Mouse (Mus musculus): ENCODE measurements around the gene Tspan32.

Tspan32 gene

DNA sequence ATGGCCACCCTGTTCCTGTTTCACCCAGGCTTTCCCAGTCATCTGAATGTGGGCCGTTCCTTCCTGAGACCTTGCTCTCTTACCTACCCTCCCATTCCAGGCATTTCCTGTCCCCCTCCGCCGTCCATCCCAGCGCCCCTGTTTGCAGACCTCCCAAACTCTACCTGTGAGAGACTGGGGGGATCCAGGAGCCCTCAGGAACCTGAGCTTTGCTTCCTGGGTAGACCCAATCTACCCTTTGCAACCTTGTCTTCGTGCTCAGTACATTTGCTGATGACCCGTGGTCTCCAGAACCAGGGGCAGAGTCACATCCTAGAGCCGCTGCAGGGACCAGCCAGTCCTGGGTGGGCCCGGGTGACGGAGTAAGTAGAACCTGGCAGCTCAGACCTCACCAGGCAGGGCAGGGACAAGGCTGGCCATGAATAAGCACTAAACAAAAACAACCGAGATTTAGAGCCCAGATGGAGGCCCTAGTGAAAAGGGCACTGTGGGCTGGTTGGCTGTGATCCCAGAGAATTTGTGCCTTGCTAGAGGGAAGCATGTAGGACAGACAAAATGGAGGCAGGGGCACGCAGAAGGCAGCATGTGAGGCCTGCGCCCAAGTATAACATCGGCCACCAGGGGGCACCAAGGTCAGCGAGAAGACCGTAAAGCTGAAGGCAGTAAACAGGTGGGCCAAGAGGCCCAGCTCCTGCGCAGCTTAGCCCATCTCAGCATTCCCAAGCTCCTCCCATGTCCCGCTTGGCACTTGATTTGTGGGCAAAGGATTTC is 2.9 kb downstream of the Tspan32 start:
- peak; percentile 89 to 92 for DNase-seq (ENCODE audit: low spot score in 2 of 2)

DNA sequence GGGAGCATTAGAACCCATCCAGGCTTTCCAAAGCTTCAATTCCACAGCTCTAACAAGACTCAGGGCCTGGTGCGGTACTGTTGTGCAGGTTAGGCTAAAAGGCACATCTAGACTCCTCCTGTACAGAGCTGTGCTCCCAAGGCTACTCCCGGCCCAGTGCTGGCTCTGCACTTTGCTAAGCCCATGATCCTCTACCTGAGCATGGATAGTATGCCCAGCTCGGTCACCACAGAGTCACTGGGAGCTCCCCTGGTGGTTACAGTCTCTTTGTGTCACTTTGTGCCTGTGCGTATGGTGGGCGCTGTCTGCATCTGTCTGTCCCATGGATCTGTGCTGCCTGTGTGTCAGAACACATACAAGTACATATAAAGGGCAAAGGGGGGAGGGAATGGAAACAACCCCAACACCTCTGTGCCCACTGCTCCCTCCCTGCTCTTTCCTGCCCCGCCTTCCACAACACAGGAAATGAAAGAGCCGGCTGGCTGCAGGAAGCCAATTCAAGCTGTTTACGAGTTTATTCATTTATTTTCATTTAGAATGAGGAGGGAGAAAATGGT is 3.6 kb downstream of the Tspan32 start:
- peak; percentile 73 to 74 for DNase-seq (ENCODE audit: low spot score in 2 of 2)

DNA sequence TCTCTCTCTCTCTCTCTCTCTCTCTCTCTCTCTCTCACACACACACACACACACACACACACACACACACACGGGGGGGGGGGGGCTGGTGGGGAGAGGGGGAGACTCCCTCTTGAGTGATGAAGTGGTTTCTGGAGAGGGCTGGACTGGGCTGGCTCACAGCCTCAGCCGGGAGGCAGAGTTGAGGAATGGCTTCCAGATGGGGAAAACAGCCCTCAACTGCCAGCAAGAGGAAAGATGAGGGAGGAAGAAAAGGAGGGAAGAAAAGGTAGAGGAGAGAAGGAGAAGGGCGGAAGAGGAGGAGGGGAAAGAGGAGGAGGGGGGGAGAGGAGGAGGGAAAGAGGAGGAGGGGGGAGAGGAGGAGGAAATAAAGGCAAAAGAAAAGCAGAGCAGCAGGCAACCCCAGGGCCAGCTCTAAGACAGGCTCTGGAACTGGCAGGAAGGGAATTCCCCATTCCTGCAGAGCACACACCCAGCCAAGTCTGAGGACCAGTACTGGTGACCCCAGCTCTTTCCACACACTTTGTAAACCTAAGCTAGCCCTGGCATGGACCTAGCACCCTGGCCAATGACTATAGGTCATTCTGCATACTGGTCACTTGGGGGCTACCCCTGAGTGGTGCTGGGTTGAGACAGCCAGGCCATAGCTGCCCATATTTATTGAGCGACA is 4.3 kb downstream of the Tspan32 start:
- DNase-seq (ENCODE audit: low spot score in 2 of 2) = no peak

DNA sequence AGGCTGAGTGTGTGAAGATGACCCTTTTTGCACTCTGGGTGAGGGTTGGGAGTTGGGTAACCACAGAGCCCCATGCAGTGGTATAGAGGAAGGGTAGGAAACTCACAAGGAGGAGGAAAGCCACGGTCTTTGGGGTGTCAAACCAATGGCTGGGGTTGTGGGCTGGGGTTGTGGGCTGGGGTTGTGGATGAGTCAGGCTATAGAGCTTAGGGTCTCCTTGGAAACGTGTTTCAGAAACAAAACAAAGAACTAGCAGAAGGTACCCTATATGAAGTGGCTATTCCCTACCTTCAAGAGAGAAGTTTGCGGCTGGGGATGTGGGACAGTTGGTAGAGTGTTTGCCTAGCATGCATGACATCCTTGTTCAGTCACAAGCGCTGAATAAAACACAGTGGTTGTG is 5.2 kb downstream of the Tspan32 start:
- no peak for DNase-seq (ENCODE audit: low spot score in 2 of 2)

DNA sequence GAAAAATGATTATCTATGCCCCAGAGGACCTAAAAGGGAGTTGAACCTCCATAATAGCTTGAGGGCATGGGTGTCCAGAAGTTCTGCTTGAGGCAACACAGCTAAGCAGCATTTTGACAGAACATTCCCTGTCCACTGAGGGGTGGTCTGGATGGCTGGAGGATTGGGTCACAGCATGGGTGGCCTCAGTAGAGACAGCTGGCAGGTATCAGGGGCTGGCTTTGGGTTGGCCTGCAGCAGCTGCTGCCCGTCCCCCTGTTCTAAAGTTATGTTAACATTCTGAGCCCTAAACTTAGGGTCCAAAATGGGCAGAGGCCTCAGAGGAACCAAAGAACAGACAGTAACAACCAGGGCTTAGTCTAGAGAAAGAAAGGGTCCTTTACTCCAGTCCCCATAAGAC is 6.4 kb downstream of the Tspan32 start:
- no peak for DNase-seq (ENCODE audit: low spot score in 2 of 2)

DNA sequence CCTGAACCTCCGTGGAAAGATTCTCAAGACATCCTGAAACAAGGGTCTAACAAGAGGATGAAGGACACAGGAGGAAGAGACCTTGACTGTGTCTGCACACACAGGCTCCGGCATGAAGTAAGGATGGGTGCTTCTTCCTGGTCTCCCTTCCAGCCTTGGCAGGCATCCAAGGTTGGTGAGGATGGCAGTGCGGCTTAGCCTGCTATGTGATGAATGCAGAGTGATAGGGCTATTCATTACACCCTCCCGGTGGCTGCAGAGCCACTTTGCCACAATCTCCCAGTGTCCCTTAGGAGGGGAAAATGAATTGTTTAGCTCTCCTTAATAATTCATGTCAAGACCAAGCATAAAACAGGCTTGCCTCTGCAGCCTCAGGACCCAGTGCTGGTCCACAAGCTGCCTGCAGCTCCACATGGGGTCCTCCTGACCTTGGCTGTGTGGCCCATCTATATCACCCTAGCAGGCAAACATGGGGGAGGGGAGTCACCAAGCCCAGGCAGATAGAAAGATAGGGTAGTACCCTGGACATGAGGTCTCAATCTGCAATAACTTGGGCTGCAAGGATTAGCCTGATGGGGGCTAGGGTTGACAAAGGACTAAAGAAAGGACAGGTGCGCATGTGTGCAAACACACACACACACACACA is 7.5 kb downstream of the Tspan32 start:
- no peak for DNase-seq (ENCODE audit: low spot score in 2 of 2)

DNA sequence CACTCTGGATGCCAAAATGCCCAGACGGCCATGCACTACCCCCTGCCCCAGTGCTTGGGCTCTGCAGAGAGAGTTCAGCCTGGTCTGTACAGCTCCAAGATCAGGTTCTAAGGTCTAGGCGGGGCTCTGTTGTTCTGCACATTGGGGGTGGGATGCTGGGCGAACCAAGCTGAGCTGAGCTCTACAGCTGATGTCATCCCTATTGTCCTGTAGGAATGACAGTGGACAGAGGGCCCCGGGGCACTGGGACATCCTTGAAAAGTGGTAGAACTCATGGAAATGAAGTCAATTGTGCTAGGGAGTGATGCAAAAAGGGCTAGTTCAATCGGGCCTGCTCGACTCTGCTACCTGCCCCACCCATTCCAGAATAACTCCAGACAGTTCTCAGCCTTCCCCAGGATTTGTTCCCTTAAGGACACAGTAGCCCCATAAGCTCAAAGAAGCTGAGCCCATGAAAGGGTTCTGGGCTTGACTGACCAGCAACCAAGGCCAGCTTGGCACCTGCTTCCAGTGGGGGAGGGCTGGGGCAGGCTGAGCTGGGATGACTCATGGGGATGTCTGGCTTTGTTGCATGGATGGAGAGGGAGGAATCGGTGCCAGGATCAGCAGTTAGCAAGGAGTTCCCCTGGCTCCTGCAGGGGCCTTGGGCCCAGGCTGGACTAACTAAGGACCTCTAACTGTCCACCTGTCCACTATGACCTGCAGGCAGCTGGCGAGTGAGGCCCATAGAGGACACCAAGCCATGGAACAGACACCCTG is 8.8 kb downstream of the Tspan32 start:
- no peak for DNase-seq (ENCODE audit: low spot score in 2 of 2)

DNA sequence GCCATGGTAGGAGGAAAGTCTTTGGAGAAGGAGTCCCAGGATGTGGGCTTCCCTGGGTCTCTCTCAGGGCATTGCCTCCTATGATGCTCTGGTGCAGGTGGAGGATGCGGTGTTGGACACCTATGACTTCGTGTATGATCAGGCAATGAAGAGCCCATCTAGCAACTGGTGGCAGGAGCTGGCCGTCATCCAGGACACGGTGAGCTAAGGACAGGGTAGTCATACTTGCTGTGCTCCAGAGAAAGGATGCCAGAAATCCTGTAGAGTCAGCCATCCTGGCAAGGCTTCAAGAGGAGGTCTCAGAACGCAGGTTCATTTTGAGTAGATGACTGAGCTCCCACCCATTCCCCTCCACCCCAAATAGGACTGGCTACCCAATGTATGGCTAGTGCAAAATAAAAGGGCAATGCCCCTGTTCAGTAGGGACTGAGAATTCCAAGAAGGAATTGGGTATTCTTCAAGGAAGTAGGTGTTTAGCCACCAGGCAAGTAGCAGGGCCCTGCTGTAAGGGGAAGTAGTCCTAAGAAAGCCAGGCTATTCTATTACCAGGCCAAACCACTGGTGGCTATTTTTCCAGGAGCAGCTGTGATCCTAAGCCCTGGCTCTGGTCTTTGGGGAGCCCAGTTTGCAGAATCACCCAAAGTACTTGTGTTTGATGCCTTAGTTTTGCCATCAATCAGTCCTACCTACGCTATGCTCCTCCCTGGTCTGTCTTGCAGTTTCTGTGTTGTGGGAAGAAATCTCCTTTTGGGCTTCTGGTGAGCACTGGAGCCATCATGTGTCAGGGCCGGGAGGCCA is 10.2 kb downstream of the Tspan32 start:
- DNase-seq (ENCODE audit: low spot score in 2 of 2) = no peak

DNA sequence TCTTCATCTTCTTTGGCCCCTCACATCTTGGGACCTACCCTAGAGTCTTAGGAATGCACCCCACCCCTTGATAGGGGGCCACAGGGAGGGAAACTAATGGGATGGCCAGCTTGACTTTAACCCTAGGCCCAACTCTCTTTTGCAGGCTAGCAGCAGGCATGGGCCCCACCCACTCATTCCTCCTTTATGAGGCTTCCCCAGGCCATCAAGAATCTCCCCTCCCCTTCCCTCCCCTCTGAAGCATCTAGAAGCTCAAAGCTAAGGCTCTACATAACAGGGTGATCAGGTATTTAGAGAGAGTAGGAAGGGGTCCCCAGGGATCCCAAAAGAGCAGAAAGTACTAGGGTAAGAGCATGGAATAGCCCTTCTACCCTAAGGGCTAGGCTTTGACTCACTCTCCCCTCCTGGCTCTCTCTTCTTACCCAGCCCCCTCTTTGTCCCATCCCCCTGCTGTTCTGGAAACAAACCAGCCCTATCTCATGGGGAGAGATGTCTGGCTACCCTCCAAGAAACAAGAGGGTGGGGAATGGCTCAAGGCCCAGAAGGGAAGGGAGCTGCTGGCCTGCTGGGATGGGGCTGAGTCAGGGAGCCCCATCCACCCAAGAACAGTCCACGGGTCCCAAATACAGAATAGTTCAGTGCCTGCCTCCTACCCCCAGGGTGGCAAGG is 11.0 kb downstream of the Tspan32 start:
- peak in 1 of 2 experiments; percentile 36 for DNase-seq (ENCODE audit: low spot score in 2 of 2)

DNA sequence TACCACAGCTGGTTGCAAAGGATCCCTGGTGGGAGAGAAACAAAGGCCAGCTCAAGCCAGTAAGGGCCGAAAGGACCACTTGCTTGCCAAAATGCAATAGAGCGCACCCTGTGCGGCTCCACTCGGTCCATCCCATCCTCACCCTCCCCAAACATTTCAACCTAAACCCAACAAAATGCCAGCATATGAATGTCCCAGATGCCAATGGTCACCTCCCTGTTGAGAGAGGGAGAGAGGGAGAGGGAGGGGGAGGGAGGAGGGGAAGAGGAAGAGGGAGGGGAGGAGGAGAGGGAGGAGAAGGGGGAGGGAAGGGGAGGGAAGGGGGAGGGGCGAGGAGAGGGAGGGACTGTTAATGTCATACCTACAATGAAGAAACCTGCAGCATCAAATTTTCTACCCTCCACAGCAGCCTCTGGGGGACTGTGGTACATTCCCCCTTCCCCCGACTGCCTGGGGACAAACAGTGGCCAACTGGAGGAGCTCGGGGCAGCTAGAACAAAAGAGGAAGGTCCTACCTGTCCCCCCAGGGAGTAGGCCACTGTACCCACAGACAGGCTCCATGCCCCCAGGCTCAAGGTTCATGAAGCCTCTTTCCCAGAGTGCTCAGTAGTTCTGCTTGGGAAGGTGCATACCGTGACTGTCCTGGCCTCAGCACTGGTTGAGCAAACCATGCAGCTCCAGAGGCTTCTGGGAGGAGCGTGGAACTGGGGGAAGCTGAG is 11.7 kb downstream of the Tspan32 start:
- DNase-seq (ENCODE audit: low spot score in 2 of 2) = no peak

DNA sequence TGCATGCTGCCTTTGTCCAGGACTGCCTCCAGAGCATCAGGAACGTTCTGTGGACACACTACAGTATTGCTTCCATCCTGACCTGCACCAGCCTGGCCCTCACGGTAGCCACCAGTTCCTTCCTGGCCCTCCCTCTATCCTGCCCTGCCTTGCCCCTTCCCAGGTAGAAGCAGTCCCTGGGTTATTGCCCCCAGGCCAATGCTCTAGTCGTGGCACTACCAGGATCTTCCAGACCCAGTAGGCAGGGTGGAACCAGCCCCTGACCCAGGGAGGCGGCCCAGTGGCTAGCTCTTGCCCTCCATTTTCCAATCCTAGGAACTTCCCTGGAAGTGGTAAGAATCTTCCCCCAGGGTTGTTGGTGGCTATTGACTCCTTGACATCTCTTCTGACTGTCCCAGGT is 12.3 kb downstream of the Tspan32 start:
- no peak for DNase-seq (ENCODE audit: low spot score in 2 of 2)

DNA sequence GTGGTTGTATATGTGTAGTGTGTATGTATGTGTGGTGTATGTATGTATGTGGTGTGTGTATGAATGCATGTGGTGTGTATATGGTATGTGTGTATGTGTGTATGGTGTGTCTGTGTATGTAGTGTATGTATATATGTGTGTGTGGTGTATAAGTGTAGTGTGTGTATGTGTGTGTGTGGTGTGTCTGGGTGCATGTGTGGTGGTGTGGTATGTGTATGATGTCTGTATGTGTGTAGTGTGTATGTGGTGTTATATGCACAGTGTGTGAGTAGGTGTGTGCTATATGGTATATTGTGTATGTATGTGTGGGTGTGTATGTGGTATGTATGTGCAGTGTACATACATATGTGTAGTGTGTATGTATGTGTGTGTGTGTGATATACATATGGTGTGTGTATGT is 15.2 kb downstream of the Tspan32 start:
- DNase-seq (ENCODE audit: low spot score in 2 of 2) = no peak

DNA sequence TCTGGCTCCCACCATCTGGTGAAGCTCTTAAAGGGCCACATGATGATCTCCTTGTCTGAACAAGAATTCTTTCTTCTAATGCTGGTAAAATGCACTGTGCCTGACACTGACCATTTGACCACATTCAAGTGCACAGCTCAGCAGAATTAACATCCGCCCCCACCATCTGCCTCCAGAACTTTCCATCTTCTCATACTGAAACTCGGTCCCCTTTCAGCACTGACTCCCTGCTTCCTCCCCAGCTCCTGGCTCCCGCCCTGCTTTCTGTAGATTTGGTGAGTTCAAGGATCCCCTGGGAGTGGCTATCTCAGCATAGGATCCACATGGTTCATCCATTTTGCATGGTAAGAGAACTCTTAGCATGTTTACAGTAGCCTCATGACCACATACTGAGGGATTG is 15.9 kb downstream of the Tspan32 start:
- DNase-seq (ENCODE audit: low spot score in 2 of 2) = no peak

DNA sequence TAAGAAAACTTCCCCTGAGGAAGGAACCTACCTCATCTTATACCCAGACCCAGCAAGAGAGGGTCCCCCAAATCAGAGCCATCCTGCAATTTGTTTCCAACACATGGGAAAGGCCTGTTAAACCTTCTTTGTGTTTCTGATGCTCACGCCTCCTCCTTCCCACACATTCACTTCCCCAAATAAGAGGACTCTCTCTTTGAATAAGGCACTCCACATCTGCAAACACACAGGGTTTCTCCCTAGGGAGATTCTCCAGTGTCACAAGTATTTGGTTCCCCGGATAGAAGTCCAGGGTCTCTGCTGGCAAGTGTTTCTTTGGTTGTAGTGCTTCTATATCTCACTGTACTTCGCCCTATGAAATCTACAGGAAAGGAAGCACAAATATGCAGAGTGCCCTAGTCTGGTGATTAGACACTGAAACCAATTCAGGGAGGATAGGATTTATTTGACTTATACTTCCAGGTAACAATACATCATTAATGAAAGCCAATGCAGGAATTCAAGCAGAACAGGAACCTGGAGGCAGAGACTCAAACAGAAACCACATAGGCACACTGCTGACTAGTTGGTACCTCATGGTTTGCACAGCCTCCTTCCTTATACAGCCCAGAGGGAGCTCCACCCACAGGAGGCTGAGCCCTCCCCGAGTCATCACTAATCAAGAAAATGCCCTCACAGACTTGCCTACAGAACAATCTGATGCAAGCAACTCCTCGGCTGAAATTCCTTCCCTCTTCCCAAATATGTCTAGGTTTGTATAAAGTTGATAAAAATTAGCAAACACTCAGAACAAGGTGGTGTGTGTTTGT is 16.7 kb downstream of the Tspan32 start:
- DNase-seq (ENCODE audit: low spot score in 2 of 2) = peak; percentile 50 to 61

DNA sequence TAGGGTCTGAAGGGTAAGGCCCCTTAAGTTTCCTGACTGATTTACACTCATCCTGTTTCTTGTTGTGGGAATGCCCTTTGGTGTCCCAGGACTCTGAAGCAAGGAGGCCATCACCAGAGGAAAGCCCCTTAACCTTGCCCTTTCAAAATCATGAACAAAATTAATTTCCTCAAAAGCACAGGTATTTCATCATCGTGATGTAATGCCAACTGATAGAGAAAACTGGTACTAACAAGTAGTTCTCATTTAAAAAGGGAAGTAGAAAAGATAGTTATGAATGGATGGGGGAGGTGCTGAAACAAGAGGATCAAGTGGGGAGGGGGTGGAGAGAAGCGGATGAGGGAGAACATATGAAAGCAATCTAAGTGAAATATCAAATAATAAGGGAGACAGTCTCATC is 18.7 kb downstream of the Tspan32 start:
- no peak for DNase-seq (ENCODE audit: low spot score in 2 of 2)

DNA sequence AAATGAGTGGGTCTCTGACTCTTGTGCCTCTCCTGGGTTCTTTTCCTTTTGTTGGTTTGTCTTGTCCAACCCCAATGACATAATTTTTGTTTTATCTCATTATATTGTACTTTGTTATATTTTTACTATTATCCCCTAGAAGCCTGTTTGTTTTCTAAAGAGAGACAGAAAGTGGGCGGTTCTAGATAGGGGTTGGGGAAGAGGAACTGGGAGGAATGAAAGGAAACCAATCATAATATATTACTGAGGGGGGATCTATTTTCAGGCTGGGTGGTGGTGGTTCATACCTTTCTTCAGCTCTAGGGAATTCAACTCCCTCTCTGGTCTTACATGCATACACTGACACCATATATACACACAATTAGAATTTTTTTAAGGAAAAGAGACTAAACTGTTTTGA is 19.4 kb downstream of the Tspan32 start:
- no peak for DNase-seq (ENCODE audit: low spot score in 2 of 2)

DNA sequence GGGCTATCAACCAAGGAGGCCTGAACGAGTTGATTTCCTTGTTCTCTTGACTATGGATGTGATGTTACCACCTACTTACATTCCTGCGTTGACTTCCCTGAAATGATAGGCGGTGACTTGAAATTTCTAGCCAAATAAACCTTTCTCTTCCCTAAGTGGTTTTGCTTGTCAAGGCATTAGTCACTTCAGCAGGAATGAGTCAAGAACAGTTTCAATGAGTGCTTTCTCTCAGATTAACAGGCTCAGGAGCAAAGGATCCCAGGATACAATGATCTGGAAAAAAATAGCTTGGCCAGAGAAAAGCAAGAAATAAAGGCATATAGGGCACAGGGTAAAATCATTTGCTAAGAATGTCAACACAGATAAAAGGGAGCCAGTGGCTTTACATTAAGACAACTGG is 20.6 kb downstream of the Tspan32 start:
- no peak for DNase-seq (ENCODE audit: low spot score in 2 of 2)

DNA sequence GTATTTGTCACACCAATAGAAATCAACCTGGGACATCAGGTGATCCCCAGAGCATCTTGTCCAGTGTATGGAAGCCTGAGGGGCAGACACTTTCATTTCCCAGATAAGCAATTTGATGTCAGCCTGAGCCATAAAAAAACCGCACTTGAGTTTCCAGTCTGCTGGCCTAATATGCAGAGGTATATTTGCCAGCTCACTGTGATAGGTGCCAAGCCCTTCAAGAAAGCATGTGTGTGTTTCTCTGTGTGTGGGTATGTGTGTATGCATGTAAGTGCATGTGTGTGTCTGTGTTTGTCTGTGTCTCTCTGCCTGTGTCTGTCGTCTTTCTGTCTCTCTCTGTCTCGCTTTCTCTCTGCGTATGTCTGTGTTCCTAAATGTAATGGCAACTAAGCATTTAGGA is 22.4 kb downstream of the Tspan32 start:
- DNase-seq (ENCODE audit: low spot score in 2 of 2) = no peak

DNA sequence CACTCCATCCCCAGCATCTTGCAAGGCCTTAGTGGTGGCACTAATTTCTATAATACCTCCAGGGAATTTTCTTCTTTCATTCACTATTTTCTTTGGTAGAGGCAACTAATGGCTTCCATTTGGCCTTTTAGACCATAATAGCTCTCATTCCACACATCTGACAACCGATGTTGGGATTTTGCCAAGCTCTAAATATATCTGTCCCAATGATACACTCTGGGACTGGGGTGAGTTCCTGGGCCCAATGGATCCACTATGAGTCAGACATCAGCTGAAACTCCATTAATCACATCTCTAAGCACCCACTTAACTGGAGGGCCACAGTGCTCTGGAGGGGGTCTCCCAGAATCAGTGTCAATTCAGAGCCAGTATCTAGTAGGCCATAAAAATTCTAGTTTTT is 27.0 kb downstream of the Tspan32 start:
- no peak for DNase-seq (ENCODE audit: low spot score in 2 of 2)
